In genomic region chr1:144085530-144086520, GRCm38 (mm10) we compare ENCODE assay signal across 11 mouse cellular contexts.
DNase-seq lines count a peak whose midpoint lies in the region; ATAC-seq lines count a peak whose summit lies in the region.
"Had no signal": no experiment of that assay in that cellular context is flagged by ENCODE, and none has a peak within 500 bp of the region (broad histone marks: within the 10 kb centered on the region; RNA-seq: fewer than 3 reads in every experiment).

No protein-coding gene starts in this region.

- H3K27ac ChIP-seq in hindbrain, embryonic 14.5 days: no peak overlapping the region
- H3K27ac ChIP-seq: limb, embryonic 12.5 days had no signal

- peak overlapping the region; percentile 70 for H3K4me3 ChIP-seq in megakaryocyte, embryonic 14.5 days (replicated peaks)
- no peak overlapping the region for H3K4me3 ChIP-seq in hindbrain, embryonic 14.5 days (replicated peaks; ENCODE audit: low read length)
- H3K4me3 ChIP-seq: limb, embryonic 12.5 days had no signal

- peak; percentile 36 for DNase-seq in thymus, postnatal 0 days (ENCODE audit: low spot score)
- no peak for DNase-seq in thymus, postnatal 10 days (ENCODE audit: low spot score in 2 of 2)
- DNase-seq in hindbrain, embryonic 14.5 days (ENCODE audit: low spot score): no peak
- no peak for DNase-seq in cerebellum, postnatal 14 days
- no peak for DNase-seq in heart, postnatal 4 days
- DNase-seq in layer of hippocampus, adult 11-12 months (ENCODE audit: low spot score): no peak
- DNase-seq: adrenal gland, postnatal 14 days; spleen, adult 18-20 months had no signal

- H3K36me3 ChIP-seq in megakaryocyte, embryonic 14.5 days (replicated peaks; ENCODE audit: low read length): no peaks in the 10 kb centered on the region
- H3K36me3 ChIP-seq in hindbrain, embryonic 14.5 days (replicated peaks; ENCODE audit: control insufficient read depth, insufficient read depth): no peaks in the 10 kb centered on the region
- H3K36me3 ChIP-seq: limb, embryonic 12.5 days had no signal

- H3K4me2 ChIP-seq in hindbrain, embryonic 14.5 days (replicated peaks): no peak overlapping the region
- H3K4me2 ChIP-seq: limb, embryonic 12.5 days had no signal

- H3K9me3 ChIP-seq in megakaryocyte, embryonic 14.5 days: no peaks in the 10 kb centered on the region
- H3K9me3 ChIP-seq in hindbrain, embryonic 14.5 days (ENCODE audit: control insufficient read depth, low read length): no peaks in the 10 kb centered on the region
- H3K9me3 ChIP-seq: limb, embryonic 12.5 days had no signal

- 89% methylated on average over 6 of the region's 6 CpGs for WGBS in hindbrain, embryonic 14.5 days

- peaks cover 9% of the 10 kb centered on the region for H3K4me1 ChIP-seq in megakaryocyte, embryonic 14.5 days
- H3K4me1 ChIP-seq in hindbrain, embryonic 14.5 days (replicated peaks; ENCODE audit: control insufficient read depth, insufficient read depth, low read length): no peaks in the 10 kb centered on the region
- H3K4me1 ChIP-seq: limb, embryonic 12.5 days had no signal

- no peaks in the 10 kb centered on the region for H3K27me3 ChIP-seq in megakaryocyte, embryonic 14.5 days (replicated peaks)
- H3K27me3 ChIP-seq in hindbrain, embryonic 14.5 days (ENCODE audit: control insufficient read depth, insufficient read depth, low read length): no peaks in the 10 kb centered on the region
- H3K27me3 ChIP-seq: limb, embryonic 12.5 days had no signal

- H3K9ac ChIP-seq in hindbrain, embryonic 14.5 days: no peak overlapping the region
- H3K9ac ChIP-seq: limb, embryonic 12.5 days had no signal

- ATAC-seq in common myeloid progenitor, adult 5-6 weeks (replicated peaks; ENCODE audit: low read depth, poor library complexity, severe bottlenecking): peak; percentile 100
- no peak for ATAC-seq in hindbrain, embryonic 14.5 days (ENCODE audit: low FRiP score)
